Mouse (Mus musculus) ES-E14 (cell line): ENCODE data around the gene Piga. TPM values are rescaled to one million over a fixed set of nuclear protein-coding genes. Genes with fewer than 3 reads are reported as not detected.

ENCODE experiments used
- DNase-seq: peaks from one replicate; pipeline ENCODE4 v3.0.0-alpha.2; 2013; ENCODE audit warnings: low read depth, low spot score
- H3K27ac ChIP-seq: 2 replicates; pipeline ENCODE4 v1.5.1; 2012; ENCODE audit warnings: low read depth, mild to moderate bottlenecking, low read length, moderate library complexity, mixed read lengths; ENCODE audit not compliant: poor library complexity, insufficient read depth, severe bottlenecking
- H3K36me3 ChIP-seq: 2 replicates; pipeline ENCODE4 v1.6.1; 2012; ENCODE audit warnings: mild to moderate bottlenecking, low read length, moderate library complexity, mixed read lengths; ENCODE audit not compliant: control insufficient read depth, poor library complexity, insufficient read depth, severe bottlenecking
- H3K4me1 ChIP-seq, 2 experiments: fragments of 150-350 bp in 1 of 2; sonication (generic) in 1 of 2; 2 replicates each; pipeline ENCODE4 v1.6.1; 2012; ENCODE audit warnings: low read length in 2 of 2, mild to moderate bottlenecking in 1 of 2, mixed read lengths in 1 of 2; ENCODE audit not compliant: control insufficient read depth in 2 of 2, insufficient read depth in 2 of 2, poor library complexity in 1 of 2
- H3K4me3 ChIP-seq, 2 experiments: fragments of 150-350 bp in 1 of 2; sonication (generic) in 1 of 2; 2 replicates each; pipeline ENCODE4 v1.5.1; 2012; ENCODE audit warnings: low read length in 2 of 2, low read depth in 1 of 2, mild to moderate bottlenecking in 1 of 2, mixed read lengths in 1 of 2; ENCODE audit not compliant: insufficient read depth in 1 of 2, poor library complexity in 1 of 2, severe bottlenecking in 1 of 2
- H3K9ac ChIP-seq: 2 replicates; pipeline ENCODE4 v1.6.1; 2012; ENCODE audit warnings: low read depth, mild to moderate bottlenecking, low read length, mixed read lengths; ENCODE audit not compliant: poor library complexity, insufficient read depth, severe bottlenecking
- H3K9me3 ChIP-seq: fragments of 150-350 bp; sonication (generic); 2 replicates; pipeline ENCODE4 v1.6.1; 2012; ENCODE audit warnings: low read depth, mild to moderate bottlenecking, low read length; ENCODE audit not compliant: control insufficient read depth, insufficient read depth
- CHD2 ChIP-seq: IDR thresholded peaks from 2 replicates; pipeline ENCODE4 v1.6.1; 2014; ENCODE audit warnings: mild to moderate bottlenecking, low read depth, low read length, inconsistent platforms
- HCFC1 ChIP-seq: IDR thresholded peaks from 2 replicates; pipeline ENCODE4 v1.6.1; 2012; ENCODE audit warnings: low read length, inconsistent platforms, borderline replicate concordance; ENCODE audit not compliant: insufficient read depth
- MAFK ChIP-seq: IDR thresholded peaks from 2 replicates; pipeline ENCODE4 v1.6.1; 2014; ENCODE audit warnings: mild to moderate bottlenecking, low read depth, low read length, inconsistent platforms; ENCODE audit not compliant: insufficient read depth
- ZC3H11A ChIP-seq: IDR thresholded peaks from 2 replicates; pipeline ENCODE4 v1.6.1; 2012; ENCODE audit warnings: low read depth, mild to moderate bottlenecking, inconsistent platforms, low read length, borderline replicate concordance
- ZNF384 ChIP-seq: IDR thresholded peaks from 2 replicates; pipeline ENCODE4 v1.6.1; 2012; ENCODE audit warnings: low read depth, low read length, inconsistent platforms
- in situ Hi-C, 2 experiments: fragments of 600-800 bp; cut with MboI; formaldehyde crosslinking; loops; one replicate each; pipeline ENCODE4 v1.15.1; 2025; ENCODE audit warnings: low sequenced_read_pairs in 2 of 2, inconsistent platforms in 1 of 2; ENCODE audit not compliant: unreplicated experiment in 2 of 2
- total RNA-seq: library from RNA; depleted of rRNA; stranded (reverse); fragments of 300-350 nt; gene quantifications from 2 replicates; pipeline ENCODE4 v1.2.3, GENCODE M21; 2012

Piga gene
- total RNA-seq, 1 experiment = 14.2 TPM

DNA sequence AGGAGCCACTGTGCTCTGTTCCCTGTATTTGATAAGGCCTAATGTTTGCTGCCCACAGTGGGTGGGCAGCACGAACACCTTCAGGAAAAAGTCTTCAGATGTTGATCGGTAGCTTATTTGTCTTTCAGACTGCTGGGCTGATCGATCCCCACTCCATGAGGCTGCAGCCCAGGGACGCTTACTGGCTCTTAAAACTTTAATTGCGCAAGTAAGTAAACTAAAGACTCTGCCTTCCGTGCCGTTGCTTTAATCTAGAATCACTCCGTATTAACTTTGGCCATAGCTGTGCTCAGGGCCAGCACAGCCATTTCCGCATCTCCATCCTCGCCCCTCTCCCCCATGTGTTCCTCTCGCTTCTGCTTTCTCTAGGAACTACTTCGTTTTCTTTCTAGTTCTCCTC, 26.0 kb downstream of the Piga start:
- Histone ChIP-seq H3K36me3 (no peaks in the 10 kb centered on the region), H3K9ac (no peak overlapping the region), H3K9me3 (no peaks in the 10 kb centered on the region), H3K4me3 (no peak overlapping the region), H3K4me1 (no peaks in the 10 kb centered on the region), H3K27ac (no peak overlapping the region)
- DNase-seq = no peak
- no peak for TF ChIP-seq ZNF384
- no peak for TF ChIP-seq CHD2
- no peak for TF ChIP-seq ZC3H11A
- no peak for TF ChIP-seq MAFK
- TF ChIP-seq HCFC1 = no peak
- in situ Hi-C loops = no loop called here

DNA sequence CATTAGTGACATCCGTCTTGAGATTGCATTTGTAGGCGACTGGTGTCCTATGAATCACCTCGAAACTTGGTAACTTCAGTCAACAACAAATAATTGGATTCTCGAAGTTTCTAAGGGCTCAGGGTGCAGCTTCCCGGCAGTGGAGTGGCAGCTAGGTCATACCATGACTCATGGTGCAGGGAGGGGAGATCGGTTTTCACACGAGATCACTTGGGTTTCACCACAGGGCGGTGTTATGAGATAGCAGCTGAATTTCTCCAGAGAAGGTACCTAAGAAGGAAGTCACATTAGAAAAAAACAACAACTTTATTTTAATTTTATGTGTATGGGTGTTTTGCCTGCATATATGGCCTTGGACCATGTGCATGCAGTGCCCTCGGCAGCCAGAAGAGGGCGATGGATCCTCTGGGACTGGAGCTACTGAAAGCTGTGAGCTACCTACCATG, 26.5 kb downstream of the Piga start:
- H3K4me3 ChIP-seq = no peak overlapping the region
- no peak overlapping the region for H3K27ac ChIP-seq
- no peaks in the 10 kb centered on the region for H3K9me3 ChIP-seq
- peak; percentile 22 for DNase-seq
- no peak overlapping the region for H3K9ac ChIP-seq
- TF ChIP-seq ZNF384 (no peak), HCFC1 (no peak), MAFK (no peak), ZC3H11A (no peak), CHD2 (no peak)
- H3K4me1 ChIP-seq = no peaks in the 10 kb centered on the region
- in situ Hi-C loops = no loop called here
- no peaks in the 10 kb centered on the region for H3K36me3 ChIP-seq

DNA sequence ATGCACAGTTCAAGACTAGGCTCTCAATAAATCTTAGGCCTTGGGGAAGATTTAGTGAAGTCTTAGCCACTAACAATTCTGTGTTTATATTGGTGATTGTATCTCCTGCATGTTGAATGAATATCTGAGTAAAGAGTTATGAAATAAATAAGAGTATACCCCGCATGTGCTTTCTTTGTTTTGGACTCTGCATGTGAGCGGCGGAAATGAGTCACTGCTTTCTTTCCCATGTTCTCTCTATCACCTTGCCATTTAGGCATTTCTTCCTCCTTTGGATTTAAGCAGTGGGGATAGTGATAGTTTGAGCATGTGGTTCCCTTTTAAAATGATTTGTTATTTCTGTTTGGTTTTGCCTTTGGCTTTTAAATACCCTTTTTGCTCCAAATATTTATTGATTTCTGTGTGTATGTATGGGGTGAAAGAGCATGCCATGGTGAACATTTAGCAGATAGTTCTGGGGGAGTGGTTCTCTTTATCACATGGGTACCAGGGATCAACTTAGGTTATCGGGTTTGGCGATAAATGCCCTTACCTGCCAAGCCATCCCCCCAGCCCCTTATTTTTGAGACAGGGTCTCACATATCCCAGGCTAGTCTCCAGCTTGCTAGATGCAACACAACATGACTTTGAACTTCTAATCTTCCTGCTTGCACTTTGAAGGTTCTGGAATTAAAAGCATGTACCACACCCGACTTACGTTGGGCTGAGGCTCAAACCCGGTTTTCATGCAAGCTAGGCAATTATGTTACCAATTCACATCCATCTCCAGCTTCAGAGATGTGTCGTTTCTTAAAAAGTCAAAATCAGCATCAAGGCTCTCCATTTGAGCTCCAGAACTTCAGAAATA, 27.5 kb downstream of the Piga start:
- Histone ChIP-seq H3K9me3 (no peaks in the 10 kb centered on the region), H3K9ac (no peak overlapping the region), H3K36me3 (no peaks in the 10 kb centered on the region), H3K4me1 (no peaks in the 10 kb centered on the region), H3K4me3 (no peak overlapping the region), H3K27ac (no peak overlapping the region)
- TF ChIP-seq HCFC1 (no peak), ZC3H11A (no peak), MAFK (no peak), ZNF384 (no peak), CHD2 (no peak)
- no peak for DNase-seq
- in situ Hi-C loops = no loop called here

- Histone ChIP-seq H3K9ac (no peak overlapping the region), H3K4me1 (no peaks in the 10 kb centered on the region), H3K4me3 (no peak overlapping the region), H3K9me3 (no peaks in the 10 kb centered on the region), H3K27ac (no peak overlapping the region), H3K36me3 (no peaks in the 10 kb centered on the region)
- DNase-seq = no peak
- in situ Hi-C loops = no loop called here
- TF ChIP-seq CHD2 = no peak
- no peak for TF ChIP-seq MAFK
- no peak for TF ChIP-seq HCFC1
Observed at GRCm38 (mm10) chrX:164447682-164448071, 28.1 kb downstream of the Piga start.

DNA sequence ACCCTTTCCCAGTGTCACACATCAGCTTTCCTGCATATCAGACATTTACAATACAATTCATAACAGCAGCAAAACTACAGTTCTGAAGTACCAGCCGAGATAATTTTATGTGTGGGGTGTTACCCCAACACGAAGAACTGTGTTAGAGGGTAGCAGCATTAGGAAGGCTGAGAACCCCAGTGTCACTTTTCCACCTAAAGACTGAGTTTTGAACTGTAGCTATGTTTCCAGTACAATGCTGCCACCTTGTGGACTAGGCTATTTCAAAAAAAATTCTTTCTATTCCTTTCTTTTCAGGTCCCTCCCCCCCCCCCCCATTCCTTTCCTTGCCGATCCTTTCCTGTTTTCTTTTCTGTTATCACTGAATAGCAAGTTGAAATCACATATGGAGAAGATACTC, 29.6 kb downstream of the Piga start:
- Histone ChIP-seq H3K27ac (no peak overlapping the region), H3K36me3 (no peaks in the 10 kb centered on the region), H3K4me3 (no peak overlapping the region), H3K9ac (no peak overlapping the region), H3K9me3 (no peaks in the 10 kb centered on the region), H3K4me1 (no peaks in the 10 kb centered on the region)
- peak; percentile 27 for DNase-seq
- in situ Hi-C loops = no loop called here
- no peak for TF ChIP-seq ZC3H11A
- TF ChIP-seq ZNF384 = no peak
- TF ChIP-seq MAFK = no peak
- no peak for TF ChIP-seq CHD2
- no peak for TF ChIP-seq HCFC1
